Mouse (Mus musculus) C2C12 (cell line): ENCODE measurements around the gene Retnlb.

ENCODE experiments used
- CEBPB ChIP-seq: IDR thresholded peaks from one replicate; pipeline ENCODE4 v1.6.1; 2011; ENCODE audit warnings: low read depth, mild to moderate bottlenecking, control low read depth, moderate library complexity
- CTCF ChIP-seq: IDR thresholded peaks from one replicate; pipeline ENCODE4 v1.5.1; 2011; ENCODE audit not compliant: control insufficient read depth, insufficient read depth, insufficient read length
- MAX ChIP-seq: IDR thresholded peaks from one replicate; pipeline ENCODE4 v1.6.1; 2011; ENCODE audit warnings: mild to moderate bottlenecking, control low read depth
- MYOD1 ChIP-seq: IDR thresholded peaks from one replicate; pipeline ENCODE4 v1.6.1; 2011; ENCODE audit warnings: low read depth; ENCODE audit not compliant: control insufficient read depth, insufficient read length
- MYOG ChIP-seq: IDR thresholded peaks from one replicate; pipeline ENCODE4 v1.6.1; 2011; ENCODE audit not compliant: control insufficient read depth, insufficient read length; ENCODE audit errors: extremely low read depth
- USF1 ChIP-seq: IDR thresholded peaks from one replicate; pipeline ENCODE4 v1.6.1; 2011; ENCODE audit warnings: low read depth, mild to moderate bottlenecking, control low read depth, moderate library complexity

- TF ChIP-seq CTCF: no peak
- no peak for TF ChIP-seq CEBPB
- TF ChIP-seq USF1: no peak
- TF ChIP-seq MAX: no peak
- TF ChIP-seq MYOD1: no peak
- TF ChIP-seq MYOG: no peak
Measured at GRCm38 (mm10) chr16:48843671-48844386, 27.2 kb downstream of the Retnlb start.
